Mouse (Mus musculus) midbrain, postnatal 0 days (tissue): ENCODE data around the gene Rad23a. TPM values are rescaled to one million over a fixed set of nuclear protein-coding genes. Genes with fewer than 3 reads are reported as not detected.
A peak's percentile ranks its signal among the peaks of the same experiment; 100 is the strongest.

ENCODE experiments used
- ATAC-seq: fragments of 200-750 bp; cut with Nextera tagmentation; 2 replicates; pipeline ENCODE4 v1.8.0; 2017; ENCODE audit warnings: moderate number of reproducible peaks, mild to moderate bottlenecking, moderate TSS enrichment, moderate library complexity; ENCODE audit not compliant: low FRiP score
- DNase-seq: peaks from one replicate; pipeline ENCODE4 v3.0.0-alpha.2; 2015; ENCODE audit warnings: low spot score
- H3K27ac ChIP-seq: fragments of 300-500 bp; sonication (generic); 2 replicates; pipeline ENCODE4 v1.5.1; 2014; ENCODE audit warnings: low read depth, mild to moderate bottlenecking, low read length, mixed read lengths
- H3K27me3 ChIP-seq: fragments of 300-500 bp; sonication (generic); 2 replicates; pipeline ENCODE4 v1.6.1; 2014; ENCODE audit warnings: low read length, control low read depth, mixed read lengths; ENCODE audit not compliant: insufficient read depth
- H3K36me3 ChIP-seq: fragments of 300-500 bp; sonication (generic); 2 replicates; pipeline ENCODE4 v1.6.1; 2014; ENCODE audit warnings: low read length, control low read depth, mixed read lengths; ENCODE audit not compliant: insufficient read depth
- H3K4me1 ChIP-seq: fragments of 300-500 bp; sonication (generic); 2 replicates; pipeline ENCODE4 v1.6.1; 2014; ENCODE audit warnings: mild to moderate bottlenecking, control low read depth, antibody characterized with exemption, low read length, mixed read lengths; ENCODE audit not compliant: insufficient read depth
- H3K4me2 ChIP-seq: fragments of 300-500 bp; sonication (generic); 2 replicates; pipeline ENCODE4 v1.6.1; 2014; ENCODE audit warnings: low read depth, mild to moderate bottlenecking, low read length, mixed read lengths; ENCODE audit not compliant: poor library complexity, severe bottlenecking
- H3K4me3 ChIP-seq: fragments of 300-500 bp; sonication (generic); 2 replicates; pipeline ENCODE4 v1.5.1; 2014; ENCODE audit warnings: low read depth, mild to moderate bottlenecking, low read length, moderate library complexity
- H3K9ac ChIP-seq: fragments of 300-500 bp; sonication (generic); replicated peaks from 2 replicates; pipeline ENCODE4 v1.6.1; 2014; ENCODE audit warnings: mild to moderate bottlenecking, low read length, moderate library complexity, mixed read lengths; ENCODE audit not compliant: poor library complexity, severe bottlenecking
- H3K9me3 ChIP-seq: fragments of 300-500 bp; sonication (generic); 2 replicates; pipeline ENCODE4 v1.6.1; 2016; ENCODE audit warnings: low read length, control low read depth
- CTCF ChIP-seq: IDR thresholded peaks from 2 replicates; pipeline ENCODE4 v1.5.1; 2016; ENCODE audit warnings: antibody characterized with exemption, mild to moderate bottlenecking
- WGBS: fragments of 180-500 bp; shearing (Covaris S2); extraction: QIAGEN DNeasy Blood & Tissue Kit; methylation state at CpG from one replicate; pipeline ENCODE4 v1.1.7; 2014; 5-methylcytosine and 5-hydroxymethylcytosine counted together
- polyA plus RNA-seq: library from polyadenylated mRNA; unstranded; fragments of >200 nt; fragmentation: Nextera tagmentation; extraction: Ambion mirVana; gene quantifications from 2 replicates; pipeline ENCODE4 v1.2.1, GENCODE M21; 2015
- total RNA-seq: library from RNA; depleted of rRNA; stranded (reverse); fragments of >200 nt; gene quantifications from 2 replicates; pipeline ENCODE4 v1.2.3, GENCODE M21; 2014

The Rad23a gene
- total and polyA plus RNA-seq, 2 experiments from 2014 or later = 57.5 to 83.5 TPM

- H3K4me2 ChIP-seq = no peak overlapping the region
These were observed 33.9 kb upstream of the Rad23a start for GRCm38 (mm10) chr8:84874339-84874738.

GRCm38 (mm10) chr8:84873016-84873415 is 32.6 kb upstream of the Rad23a start:
- Histone ChIP-seq H3K27ac (no peak overlapping the region), H3K9me3 (no peaks in the 10 kb centered on the region), H3K27me3 (no peaks in the 10 kb centered on the region), H3K4me1 (peaks cover 8% of the 10 kb centered on the region; the same call in 1 of the 2 replicates), H3K36me3 (peaks cover 18% of the 10 kb centered on the region), H3K9ac (0 out of 2 replicates have a peak overlapping the region, but pooled peaks have one; percentile 55), H3K4me2 (peak overlapping the region; percentile 84), H3K4me3 (peak overlapping the region; percentile 48)
- ATAC-seq (no peak), DNase-seq (no peak)
- 69% methylated on average over 4 of the region's 4 CpGs for WGBS
- TF ChIP-seq CTCF = no peak

More at GRCm38 (mm10) chr8:84874339-84874738, 33.9 kb upstream of the Rad23a start:
- ATAC-seq (no peak), DNase-seq (no peak)
- H3K36me3 ChIP-seq = peaks cover 4% of the 10 kb centered on the region; the same call in 1 of the 2 replicates
- H3K4me1 ChIP-seq = peaks cover 8% of the 10 kb centered on the region; the same call in 1 of the 2 replicates
- H3K9ac ChIP-seq = no peak overlapping the region
- no peak for TF ChIP-seq CTCF
- WGBS = 95% methylated on average over 3 of the region's 3 CpGs
- no peak overlapping the region for H3K27ac ChIP-seq
- H3K4me3 ChIP-seq = no peak overlapping the region
- H3K9me3 ChIP-seq = no peaks in the 10 kb centered on the region
- H3K27me3 ChIP-seq = no peaks in the 10 kb centered on the region

- Histone ChIP-seq H3K4me2 (peak overlapping the region; percentile 84), H3K4me3 (peak overlapping the region; percentile 48), H3K9ac (peak overlapping the region; percentile 55), H3K36me3 (peaks cover 23% of the 10 kb centered on the region), H3K4me1 (peaks cover 8% of the 10 kb centered on the region; the same call in 1 of the 2 replicates), H3K27me3 (no peaks in the 10 kb centered on the region), H3K27ac (no peak overlapping the region), H3K9me3 (no peaks in the 10 kb centered on the region)
- peak; percentile 64 for ATAC-seq
- no peak for TF ChIP-seq CTCF
- 5% methylated on average over 41 of the region's 54 CpGs for WGBS
- no peak for DNase-seq
These were observed 32.0 kb upstream of the Rad23a start for GRCm38 (mm10) chr8:84872309-84872965.

- DNase-seq (peak; percentile 73), ATAC-seq (peak; percentile 71)
- no peak within 1 kb of the TSS for H3K27ac ChIP-seq
- peak; percentile 69 for TF ChIP-seq CTCF
- H3K4me1 ChIP-seq = peaks cover 8% of the 10 kb centered on the region; the same call in 1 of the 2 replicates
- H3K9me3 ChIP-seq = no peaks in the 10 kb centered on the region
- H3K27me3 ChIP-seq = no peaks in the 10 kb centered on the region
- H3K4me3 ChIP-seq = peak within 1 kb of the TSS; percentile 48
- WGBS = 16% methylated on average over 35 of the region's 46 CpGs
- peak within 1 kb of the TSS; percentile 55 for H3K9ac ChIP-seq
- H3K36me3 ChIP-seq = peaks cover 29% of the 10 kb centered on the region
- peak within 1 kb of the TSS; percentile 84 for H3K4me2 ChIP-seq
These were observed 31.2 kb upstream of the Rad23a start, which contains the start of gene Syce2 for GRCm38 (mm10) chr8:84871376-84872308. Gene Syce2 (plus strand): TSS chr8:84872111.

DNA sequence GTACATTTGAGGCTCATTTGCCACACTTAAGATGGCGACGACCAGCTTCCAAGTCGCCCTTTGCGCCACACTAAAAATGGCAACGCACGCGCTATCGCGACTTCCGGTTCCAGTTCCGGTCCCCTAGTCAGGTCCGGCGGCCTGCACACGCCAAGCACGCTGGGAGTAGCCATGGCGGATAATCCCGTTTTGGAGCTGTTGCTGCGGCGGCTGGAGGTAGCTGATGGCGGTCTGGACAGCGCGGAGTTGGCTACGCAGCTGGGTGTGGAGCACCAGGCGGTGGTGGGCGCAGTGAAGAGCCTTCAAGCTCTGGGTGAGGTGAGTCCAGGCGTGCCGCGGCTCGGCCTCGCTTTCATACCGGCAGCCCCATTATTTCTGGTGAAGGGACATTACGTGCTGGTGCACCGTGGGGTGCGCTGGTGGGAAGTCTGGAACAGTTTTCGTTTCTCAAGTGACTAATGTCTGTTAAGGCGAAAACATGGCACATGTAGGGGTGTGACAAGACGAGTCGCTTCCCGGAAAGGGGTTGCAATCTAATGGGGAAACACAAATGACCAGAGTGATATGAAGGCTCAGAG is 16.5 kb upstream of the Rad23a start, which contains the start of gene Farsa:
Gene Farsa (plus strand): TSS at position 126 of the 578 bp plus-strand sequence.
- DNase-seq (peak; percentile 97), ATAC-seq (peak; percentile 91)
- H3K36me3 ChIP-seq = peaks cover 20% of the 10 kb centered on the region
- H3K4me1 ChIP-seq = no peaks in the 10 kb centered on the region; the same call in 1 of the 2 replicates
- peak within 1 kb of the TSS; percentile 83 for H3K27ac ChIP-seq
- H3K27me3 ChIP-seq = no peaks in the 10 kb centered on the region
- H3K4me2 ChIP-seq = peak within 1 kb of the TSS; percentile 87
- no peaks in the 10 kb centered on the region for H3K9me3 ChIP-seq
- peak within 1 kb of the TSS; percentile 79 for H3K4me3 ChIP-seq
- under 1% methylated on average over 39 of the region's 39 CpGs for WGBS
- H3K9ac ChIP-seq = peak within 1 kb of the TSS; percentile 68
- no peak for TF ChIP-seq CTCF
